Mouse (Mus musculus) v-Abl transformed pro-B cells (cell line): ENCODE data around the gene Jkamp.
"Not testable (repeated sequence)": the region's sequence is repeated elsewhere in the genome, so short reads cannot be mapped to it uniquely, and the experiment has no call there.

Experiments used
- in situ Hi-C, 2 experiments: fragments of 400-800 bp; cut with MboI; formaldehyde crosslinking; loops; one replicate each; pipeline ENCODE4 v1.15.1; 2025; ENCODE audit not compliant: unreplicated experiment in 2 of 2

Gene Jkamp

GRCm38 (mm10) chr12:72085329-72086165 lies at the start of gene Jkamp, which contains the start of gene L3hypdh:
TSS of gene Jkamp (plus strand) at chr12:72085589.
TSS of gene L3hypdh (minus strand) at chr12:72085439.
- in situ Hi-C loops = loop anchor here (25.0 kb wide), 9 partner anchors 577 to 1802 kb away; partner anchors contain the start of genes Actr10 (in 2 of the 2), Tmem30b (in 2 of the 2) and Dhrs7 (in 1 of the 2)

- in situ Hi-C loops = no loop called here
Measured at GRCm38 (mm10) chr12:72036097-72036661, 49.2 kb upstream of the Jkamp start.

GRCm38 (mm10) chr12:72037049-72037448 lies 48.3 kb upstream of the Jkamp start:
- in situ Hi-C loops = no loop called here

GRCm38 (mm10) chr12:72038866-72039265 lies 46.5 kb upstream of the Jkamp start:
- in situ Hi-C loops = no loop called here

- in situ Hi-C loops = no loop called here
Measured at GRCm38 (mm10) chr12:72039501-72039900, 45.9 kb upstream of the Jkamp start.

GRCm38 (mm10) chr12:72041238-72041637 lies 44.2 kb upstream of the Jkamp start:
- in situ Hi-C loops = no loop called here

GRCm38 (mm10) chr12:72047513-72047912 lies 37.9 kb upstream of the Jkamp start:
- in situ Hi-C loops = no loop called here

GRCm38 (mm10) chr12:72050156-72050555 lies 35.2 kb upstream of the Jkamp start:
- in situ Hi-C loops = not testable (repeated sequence)

GRCm38 (mm10) chr12:72050821-72051220 lies 34.6 kb upstream of the Jkamp start:
- in situ Hi-C loops = no loop called here

- in situ Hi-C loops = no loop called here
Measured at GRCm38 (mm10) chr12:72052571-72052970, 32.8 kb upstream of the Jkamp start.

- in situ Hi-C loops = no loop called here
Measured at GRCm38 (mm10) chr12:72053303-72053702, 32.1 kb upstream of the Jkamp start.

GRCm38 (mm10) chr12:72053851-72054250 lies 31.5 kb upstream of the Jkamp start:
- in situ Hi-C loops = no loop called here

- in situ Hi-C loops = no loop called here
Measured at GRCm38 (mm10) chr12:72057780-72058179, 27.6 kb upstream of the Jkamp start.

GRCm38 (mm10) chr12:72069626-72070326 lies 15.6 kb upstream of the Jkamp start:
- in situ Hi-C loops = no loop called here

- in situ Hi-C loops = no loop called here
Measured at GRCm38 (mm10) chr12:72070327-72071269, 14.8 kb upstream of the Jkamp start, which contains the start of gene Gpr135. TSS of gene Gpr135 (minus strand) at chr12:72071125.

- in situ Hi-C loops = loop anchor here (25.0 kb wide), 9 partner anchors 584 to 1809 kb away; partner anchors contain the start of genes Actr10 (in 2 of the 2), Tmem30b (in 2 of the 2) and Dhrs7 (in 1 of the 2)
Measured at GRCm38 (mm10) chr12:72078248-72078647, 7.1 kb upstream of the Jkamp start.

GRCm38 (mm10) chr12:72081961-72082360 lies 3.4 kb upstream of the Jkamp start:
- in situ Hi-C loops = loop anchor here (25.0 kb wide), 9 partner anchors 580 to 1805 kb away; partner anchors contain the start of genes Actr10 (in 2 of the 2), Tmem30b (in 2 of the 2) and Dhrs7 (in 1 of the 2)

- in situ Hi-C loops = loop anchor here (25.0 kb wide), 9 partner anchors 580 to 1805 kb away; partner anchors contain the start of genes Actr10 (in 2 of the 2), Tmem30b (in 2 of the 2) and Dhrs7 (in 1 of the 2)
Measured at GRCm38 (mm10) chr12:72082370-72082769, 3.0 kb upstream of the Jkamp start.

GRCm38 (mm10) chr12:72083265-72083664 lies 2.1 kb upstream of the Jkamp start:
- in situ Hi-C loops = loop anchor here (25.0 kb wide), 9 partner anchors 579 to 1804 kb away; partner anchors contain the start of genes Actr10 (in 2 of the 2), Tmem30b (in 2 of the 2) and Dhrs7 (in 1 of the 2)
